Mouse (Mus musculus) adrenal gland, postnatal 10 days (tissue): ENCODE measurements around the gene Ggt1. TPM values are rescaled to one million over a fixed set of nuclear protein-coding genes. Genes with fewer than 3 reads are reported as not detected.

Experiments
- DNase-seq: peaks from one replicate; pipeline ENCODE4 v3.0.0; 2021; ENCODE audit warnings: mixed read lengths
- total RNA-seq, 2 experiments: library from RNA; stranded (reverse); gene quantifications; 2 replicates each; pipeline ENCODE4 v1.2.3; 2021

The Ggt1 gene
- total RNA-seq, 2 experiments from 2014 or later: 0.48 to 0.88 TPM

DNA sequence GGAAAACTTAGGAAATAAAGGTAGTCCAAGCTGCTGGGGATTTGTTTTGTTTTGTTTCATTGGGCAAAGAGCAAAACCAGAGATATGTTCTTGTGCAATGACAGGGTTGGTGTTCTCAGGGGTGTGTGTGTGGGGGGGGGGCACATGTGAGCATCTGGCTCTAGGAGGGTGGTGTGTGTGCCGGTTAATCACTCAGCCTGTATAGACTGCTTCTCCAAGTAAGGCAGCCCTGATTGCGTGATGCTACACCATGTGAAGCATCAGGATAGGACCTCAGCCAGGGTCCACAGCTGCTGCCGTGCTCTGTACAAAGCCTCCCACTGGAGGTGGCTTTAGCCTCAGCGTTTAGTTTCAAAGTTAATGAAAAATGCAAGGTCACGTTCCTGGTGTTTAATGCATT lies 71.6 kb downstream of the Ggt1 start:
- DNase-seq: no peak

DNA sequence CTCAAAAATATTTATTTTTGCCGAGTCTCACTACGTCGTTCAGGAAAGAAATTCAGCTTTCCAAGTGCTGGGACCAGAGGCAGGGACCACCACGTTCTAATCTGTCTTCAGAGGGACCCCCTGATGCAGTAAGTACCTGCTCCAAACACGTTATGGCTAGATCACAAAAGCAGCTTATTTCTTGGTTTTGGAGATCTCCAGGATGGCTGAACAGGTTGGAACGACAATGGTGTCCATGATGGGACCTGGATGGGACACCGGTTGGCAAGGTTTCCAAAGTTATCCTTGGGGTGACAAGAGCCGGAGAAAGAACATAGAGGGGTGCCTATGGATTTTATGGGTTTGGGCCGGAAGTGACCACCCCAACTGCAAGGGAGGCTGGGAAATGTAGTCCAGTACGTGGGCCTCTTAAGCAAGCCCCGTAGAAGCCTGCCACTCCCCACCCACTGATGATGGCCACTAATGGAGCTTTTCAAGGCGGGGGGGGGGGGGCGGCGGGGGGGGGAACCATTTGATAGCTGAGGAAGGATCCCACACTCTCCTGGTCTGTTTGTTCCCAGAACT lies 72.3 kb downstream of the Ggt1 start:
- no peak for DNase-seq

DNA sequence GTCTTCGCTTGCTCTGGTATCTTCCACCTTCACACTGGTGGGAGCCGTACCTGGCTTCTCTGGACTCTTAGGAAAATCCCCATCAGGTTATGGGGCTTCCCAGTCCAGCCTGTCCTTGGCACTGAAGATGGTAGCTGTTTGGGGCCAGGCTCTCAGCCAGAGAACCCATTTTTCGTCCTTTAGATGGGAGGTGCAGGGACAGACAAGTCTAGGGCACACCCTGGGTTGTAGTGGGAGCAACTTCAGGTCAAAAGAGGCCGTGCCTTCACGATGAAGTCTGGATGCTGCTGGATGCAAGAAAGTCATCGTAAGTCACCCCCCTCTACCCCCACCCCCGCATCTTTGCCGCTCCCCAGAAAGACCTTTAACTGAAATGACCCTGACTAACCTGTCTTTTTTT lies 73.2 kb downstream of the Ggt1 start:
- no peak for DNase-seq

DNA sequence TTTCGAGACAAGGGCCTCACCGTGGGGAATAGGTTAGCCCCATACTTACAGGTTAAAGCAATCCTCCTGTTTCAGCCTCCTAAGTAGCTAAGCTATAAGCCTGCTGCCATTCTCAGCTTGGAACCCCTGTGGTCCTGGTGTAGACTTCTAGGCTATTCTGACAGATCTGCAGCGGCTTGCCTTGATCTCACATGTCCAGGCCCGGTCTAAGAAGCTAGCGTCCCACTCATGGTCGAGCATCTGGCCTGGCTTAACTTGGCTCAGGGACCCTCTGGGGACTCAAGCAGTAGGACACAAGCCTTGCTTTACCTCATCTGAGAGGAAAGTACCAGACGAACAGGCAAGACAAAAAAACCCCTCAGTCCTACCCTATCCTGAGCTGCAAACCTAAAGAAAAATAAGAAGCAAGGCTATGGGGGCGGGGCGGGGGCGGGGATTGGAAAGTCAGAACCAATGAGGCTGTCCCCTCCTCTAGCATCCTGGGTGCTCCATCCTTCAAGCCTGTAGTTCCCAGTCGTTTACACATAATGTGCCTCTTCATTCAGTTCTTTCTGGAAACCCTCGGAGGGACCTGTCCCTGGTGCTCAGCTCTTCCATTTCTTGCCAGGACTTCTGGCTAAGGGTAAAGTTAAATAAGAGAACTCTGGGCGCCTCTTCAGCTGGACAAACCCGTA lies 73.8 kb downstream of the Ggt1 start:
- DNase-seq: no peak

DNA sequence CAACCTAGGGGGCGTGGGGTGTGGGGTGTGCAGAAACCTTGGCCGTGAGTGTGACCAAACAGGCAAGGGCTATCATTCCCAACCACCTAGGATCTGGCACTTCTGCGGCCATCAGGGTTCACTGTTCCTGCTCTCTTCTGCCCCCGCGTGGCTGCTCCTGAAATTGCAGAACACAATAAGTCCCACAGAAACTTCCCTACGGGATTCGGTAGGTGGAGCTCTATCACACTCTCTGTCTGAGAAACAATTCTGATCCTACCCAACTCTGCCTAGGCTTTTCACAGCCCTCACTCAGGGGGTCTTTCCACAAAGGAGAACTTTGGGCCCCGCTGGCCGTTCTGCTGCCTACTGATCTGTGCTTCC lies 74.3 kb downstream of the Ggt1 start:
- DNase-seq: peak; percentile 87

Other genes with a start within 250 kb of the Ggt1 start
- gene Adora2a, start 244.7 kb upstream of the Ggt1 start, total RNA-seq: 10 to 100 TPM; 10.2 to 12.8 TPM
- 10 to 100 TPM; 22.7 to 57.8 TPM for gene Upb1, start 160.5 kb upstream of the Ggt1 start, total RNA-seq
- gene Snrpd3, start 44.1 kb upstream of the Ggt1 start, total RNA-seq: 10 to 100 TPM; 96.8 to 100.0 TPM
- 10 to 100 TPM; 51.3 to 57.3 TPM for gene Gucd1, start 43.6 kb upstream of the Ggt1 start, total RNA-seq
- gene Lrrc75b, start 1.3 kb upstream of the Ggt1 start, total RNA-seq: 1 to 10 TPM; 1.1 to 3.9 TPM
- gene Ggt5, start 27.7 kb downstream of the Ggt1 start, total RNA-seq: 1 to 10 TPM; 7.3 to 8.3 TPM
- gene Susd2, start 82.4 kb downstream of the Ggt1 start, total RNA-seq: 1 to 10 TPM; 7.3 to 9.0 TPM
- gene Cabin1, start 202.7 kb downstream of the Ggt1 start, total RNA-seq: 10 to 100 TPM; 27.1 to 39.2 TPM
- 100 to 1,000 TPM; 173 to 204 TPM for gene Ddt, start 211.8 kb downstream of the Ggt1 start, total RNA-seq
- gene Gm20441, start 219.3 kb downstream of the Ggt1 start, total RNA-seq: not detected
- gene Gstt3, start 219.8 kb downstream of the Ggt1 start, total RNA-seq: 10 to 100 TPM; 18.7 to 21.5 TPM
- gene Gstt1, start 237.0 kb downstream of the Ggt1 start, total RNA-seq: 10 to 100 TPM; 60.2 to 60.4 TPM